Comparison of ENCODE assay signal across 19 mouse cellular contexts in the genomic region with DNA sequence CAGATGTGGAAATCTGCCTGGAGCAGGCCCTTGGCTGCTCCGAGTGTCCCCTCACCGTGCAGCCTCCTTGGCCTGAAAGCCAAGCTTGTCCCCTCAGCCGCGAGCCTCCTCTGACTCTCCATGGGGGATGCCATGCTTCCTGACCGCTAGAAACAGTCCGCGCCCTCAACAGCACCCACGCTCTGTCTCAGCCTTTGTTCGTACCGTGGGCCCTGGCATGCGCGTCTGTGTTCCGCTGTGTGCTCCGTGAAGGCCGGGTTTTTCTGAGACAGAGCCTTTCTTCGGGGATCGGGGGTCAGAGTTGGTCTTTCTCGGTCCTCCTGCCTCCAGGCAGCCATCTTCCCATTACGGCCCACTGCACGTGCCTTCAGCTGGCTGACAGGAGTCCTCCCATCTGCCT. TPM values are rescaled to one million over a fixed set of nuclear protein-coding genes. Genes with fewer than 3 reads are reported as not detected.
DNase-seq lines count a peak whose midpoint lies in the region; ATAC-seq and TF ChIP-seq lines count a peak whose summit lies in the region.
"Had no signal": no experiment of that assay in that cellular context is flagged by ENCODE, and none has a peak within 500 bp of the region (broad histone marks: within the 10 kb centered on the region; RNA-seq: fewer than 3 reads in every experiment).

No protein-coding gene starts in this region.

- no peak for TF ChIP-seq CTCF in layer of hippocampus, adult 2 months (conservative IDR thresholded peaks at IDR 0.05)
- no peak for TF ChIP-seq CTCF in brain, embryonic 14.5 days (IDR thresholded peaks at IDR 0.05; ENCODE audit: borderline replicate concordance, extremely low read depth, insufficient read depth, insufficient read length)
- TF ChIP-seq CTCF in heart, adult 2 months (IDR thresholded peaks at IDR 0.05) = no peak

- H3K9me3 ChIP-seq in hindbrain, embryonic 14.5 days (ENCODE audit: control insufficient read depth, low read length) = no peaks in the 10 kb centered on the region
- H3K9me3 ChIP-seq in neural tube, embryonic 12.5 days = no peaks in the 10 kb centered on the region
- H3K9me3 ChIP-seq: heart, embryonic 15.5 days; lung, embryonic 15.5 days had no signal

- H3K27me3 ChIP-seq in hindbrain, embryonic 14.5 days (ENCODE audit: control insufficient read depth, insufficient read depth, low read length) = no peaks in the 10 kb centered on the region
- no peaks in the 10 kb centered on the region for H3K27me3 ChIP-seq in neural tube, embryonic 12.5 days (replicated peaks)
- no peaks in the 10 kb centered on the region for H3K27me3 ChIP-seq in heart, adult 2 months (ENCODE audit: control insufficient read depth, insufficient read depth, low read length)

- peak overlapping the region; percentile 11; the same call in 1 of the 2 replicates for H3K27ac ChIP-seq in layer of hippocampus, adult 2 months
- H3K27ac ChIP-seq in hindbrain, embryonic 14.5 days = peak overlapping the region; percentile 48; the same call in 1 of the 2 replicates
- H3K27ac ChIP-seq in neural tube, embryonic 12.5 days = peak overlapping the region; percentile 27; the same call in 1 of the 2 replicates
- H3K27ac ChIP-seq in heart, adult 2 months = no peak overlapping the region
- H3K27ac ChIP-seq: heart, embryonic 15.5 days; lung, embryonic 15.5 days had no signal

- H3K4me1 ChIP-seq in hindbrain, embryonic 14.5 days (replicated peaks; ENCODE audit: control insufficient read depth, insufficient read depth, low read length) = peaks cover 41% of the 10 kb centered on the region
- H3K4me1 ChIP-seq in neural tube, embryonic 12.5 days = peaks cover 48% of the 10 kb centered on the region
- no peaks in the 10 kb centered on the region for H3K4me1 ChIP-seq in heart, adult 2 months (ENCODE audit: control insufficient read depth, insufficient read depth, low read length)
- H3K4me1 ChIP-seq: heart, embryonic 15.5 days; lung, embryonic 15.5 days had no signal

- no peaks in the 10 kb centered on the region for H3K36me3 ChIP-seq in hindbrain, embryonic 14.5 days (replicated peaks; ENCODE audit: control insufficient read depth, insufficient read depth)
- H3K36me3 ChIP-seq in neural tube, embryonic 12.5 days = no peaks in the 10 kb centered on the region
- H3K36me3 ChIP-seq in heart, adult 2 months (ENCODE audit: control insufficient read depth, insufficient read depth, low read length) = no peaks in the 10 kb centered on the region
- H3K36me3 ChIP-seq: heart, embryonic 15.5 days; lung, embryonic 15.5 days had no signal

- H3K4me3 ChIP-seq in layer of hippocampus, adult 2 months = 0 out of 2 replicates have a peak overlapping the region, but pooled peaks have one; percentile 17
- no peak overlapping the region for H3K4me3 ChIP-seq in hindbrain, embryonic 14.5 days (replicated peaks; ENCODE audit: low read length)
- no peak overlapping the region for H3K4me3 ChIP-seq in neural tube, embryonic 12.5 days
- H3K4me3 ChIP-seq in heart, adult 2 months = no peak overlapping the region
- H3K4me3 ChIP-seq: heart, embryonic 15.5 days; lung, embryonic 15.5 days had no signal

- no peaks in the 10 kb centered on the region for H3K79me2 ChIP-seq in heart, adult 2 months (replicated peaks; ENCODE audit: control insufficient read depth, insufficient read depth, low read length)

- ATAC-seq in hindbrain, embryonic 14.5 days (ENCODE audit: low FRiP score) = no peak
- no peak for ATAC-seq in neural tube, embryonic 12.5 days (ENCODE audit: low FRiP score, low read depth)
- ATAC-seq: activated CD4-positive, CD25-positive, alpha-beta regulatory T cell, adult 4 months had no signal

- peak overlapping the region; percentile 11 for H3K4me2 ChIP-seq in hindbrain, embryonic 14.5 days (replicated peaks)
- H3K4me2 ChIP-seq in neural tube, embryonic 12.5 days (replicated peaks) = peak overlapping the region; percentile 14; the same call in 1 of the 2 replicates
- H3K4me2 ChIP-seq: heart, embryonic 15.5 days; liver, embryonic 11.5 days; lung, embryonic 15.5 days had no signal

- TF ChIP-seq EP300 in heart, adult 2 months (IDR thresholded peaks at IDR 0.05; ENCODE audit: insufficient read depth, low read depth, low read length) = no peak

- no peak for DNase-seq in layer of hippocampus, adult 2 months (ENCODE audit: low spot score in 2 of 2)
- no peak for DNase-seq in layer of hippocampus, postnatal 25 days (ENCODE audit: extremely low spot score in 1 of 2, low spot score in 1 of 2)
- peak; percentile 64 for DNase-seq in brain, embryonic 14.5 days (ENCODE audit: low read depth)
- no peak for DNase-seq in hindbrain, embryonic 14.5 days (ENCODE audit: low spot score)
- DNase-seq in heart, adult 2 months = no peak
- DNase-seq in frontal cortex, postnatal 10 days (ENCODE audit: low spot score in 2 of 2) = no peak
- no peak for DNase-seq in heart, adult 11 months
- DNase-seq: cerebellum, adult 11 months; cerebellum, postnatal 36 days; kidney, postnatal 36 days; right cerebral cortex, postnatal 14 days; thymus, adult 2 months had no signal

- peak overlapping the region; percentile 22; the same call in 1 of the 2 replicates for H3K9ac ChIP-seq in hindbrain, embryonic 14.5 days
- H3K9ac ChIP-seq in neural tube, embryonic 12.5 days = 0 out of 2 replicates have a peak overlapping the region, but pooled peaks have one; percentile 21
- no peak overlapping the region for H3K9ac ChIP-seq in heart, adult 2 months (ENCODE audit: low read depth, low read length)
- H3K9ac ChIP-seq: heart, embryonic 15.5 days; lung, embryonic 15.5 days had no signal

- intact Hi-C loops in heart, adult 2 months (cut with DNase I) = no loop called here

- no peak for TF ChIP-seq POLR2A in brain, embryonic 14.5 days (IDR thresholded peaks at IDR 0.05; ENCODE audit: borderline replicate concordance, extremely low read depth, insufficient read depth, insufficient read length, poor library complexity, severe bottlenecking)
- TF ChIP-seq POLR2A in heart, adult 2 months (IDR thresholded peaks at IDR 0.05; ENCODE audit: insufficient read depth, low read depth, low read length) = no peak

- WGBS in hindbrain, embryonic 14.5 days = 33% methylated on average over 20 of the region's 20 CpGs
- WGBS in neural tube, embryonic 12.5 days = 49% methylated on average over 20 of the region's 20 CpGs
- 51% methylated on average over 20 of the region's 20 CpGs for WGBS in heart, adult 2 months

RNA-seq across cellular contexts. Expression of gene Vstm2l, which starts 12.9 kb away (rescaled TPM):
- 100 to 1,000 TPM; 110 to 112 TPM for total RNA-seq in layer of hippocampus, adult 2 months (2021)
- 100 to 1,000 TPM; 114 to 131 TPM for total RNA-seq in layer of hippocampus, postnatal 25 days (2021)
- polyA plus RNA-seq in brain, embryonic 14.5 days (2012; rRNA removed) = 80.6 and 126 TPM in 2 replicates
- 48.4 and 48.9 TPM in 2 replicates for polyA plus RNA-seq in hindbrain, embryonic 14.5 days (2014; fragmentation: Nextera tagmentation; extraction: Ambion mirVana)
- polyA plus RNA-seq in neural tube, embryonic 12.5 days (2016; fragmentation: Nextera tagmentation; extraction: Ambion mirVana) = 21.8 and 23.2 TPM in 2 replicates
- not detected for total RNA-seq in heart, adult 2 months (2021)
- polyA plus RNA-seq in heart, adult 2 months (2012; rRNA removed) = 0.08 TPM in 1 of 2 replicates, not detected in the other
- total RNA-seq: megakaryocyte, adult 5-6 weeks; neutrophil, adult 5-6 weeks had no signal
- polyA plus RNA-seq: activated CD4-positive, CD25-positive, alpha-beta regulatory T cell, adult 4 months; heart, embryonic 15.5 days had no signal

Comparison
In these comparisons a context has a peak if more than half of its experiments do, and no peak if none do; other contexts are left out.
1. RNA of gene Vstm2l, which starts 12.9 kb away (polyA plus RNA-seq): 80.6 to 126 TPM in brain, embryonic 14.5 days, 48.4 to 48.9 TPM in hindbrain, embryonic 14.5 days and 21.8 to 23.2 TPM in neural tube, embryonic 12.5 days; 0.08 TPM in heart, adult 2 months; every median in the first group is over 10 times any median in the second.